Mouse (Mus musculus): ENCODE data around the gene Tyrobp.

The Tyrobp gene

GRCm38 (mm10) chr7:30464816-30465300 lies 51.3 kb downstream of the Tyrobp start:
- DNase-seq = no peak

Measured in cerebellum, adult 18-20 months (tissue).